Mouse (Mus musculus) left cerebral cortex, adult 2 months (tissue): ENCODE measurements around the gene Med8. TPM values are rescaled to one million over a fixed set of nuclear protein-coding genes. Genes with fewer than 3 reads are reported as not detected.

Source experiments
- DNase-seq, 2 experiments: peaks; one replicate each; pipeline ENCODE4 v3.0.0; 2021 to 2022; ENCODE audit warnings: low spot score in 2 of 2, mixed read lengths in 1 of 2; ENCODE audit errors: extremely low spot score in 1 of 2
- H3K27ac ChIP-seq: fragments of 200-600 bp; 2 replicates; pipeline ENCODE4 v1.8.1; 2022
- H3K4me3 ChIP-seq: fragments of 200-600 bp; 2 replicates; pipeline ENCODE4 v1.8.1; 2022
- CTCF ChIP-seq: fragments of 200-600 bp; IDR thresholded peaks from 2 replicates; pipeline ENCODE4 v1.8.1; 2022; ENCODE audit warnings: antibody characterized with exemption, mild to moderate bottlenecking, moderate library complexity
- intact Hi-C: fragments of 180-260 bp; cut with DNase I; formaldehyde crosslinking; loops from one replicate; pipeline ENCODE4 v1.15.1; 2025
- long read RNA-seq, 2 experiments: library from polyadenylated mRNA; stranded (forward); transcript quantifications; one replicate each; pipeline ENCODE4 v2.0.0; 2021; ENCODE audit warnings: borderline mapping rate in 2 of 2
- total RNA-seq, 2 experiments: library from RNA; stranded (reverse); gene quantifications; 2 replicates each; pipeline ENCODE4 v1.2.3; 2021

Med8 gene
- total RNA-seq, result 10 to 100 TPM; 54.2 to 63.5 TPM
- long read RNA-seq, experiment 1, transcript Med8-201 (7 exons, 1,145 nt), result major isoform, 12 of 37 reads
- long read RNA-seq, experiment 1, partial matches to known transcripts, result 13 of 37 reads
- long read RNA-seq, experiment 1, other reads (novel, unspliced or antisense), result 9 of 37 reads
- long read RNA-seq, experiment 2, transcript Med8-201 (7 exons, 1,145 nt), result major isoform, 10 of 26 reads
- long read RNA-seq, experiment 2, partial matches to known transcripts, result 9 of 26 reads
- long read RNA-seq, experiment 2, other reads (novel, unspliced or antisense), result 6 of 26 reads

GRCm38 (mm10) chr4:118409142-118409900, at the start of gene Med8, which contains the start of gene Szt2:
Gene Med8, plus strand, starts transcription at chr4:118409337.
Gene Szt2, minus strand, starts transcription at chr4:118409273.
- intact Hi-C loops, result loop anchor here (1.0 to 5.0 kb wide), 2 partner anchors 157 to 213 kb away; partner anchors contain the start of genes Cfap57 and Ebna1bp2
- Histone ChIP-seq H3K27ac (peak within 1 kb of the TSS; percentile 85), H3K4me3 (peak within 1 kb of the TSS; percentile 71)
- peak; percentile 88 for DNase-seq
- TF ChIP-seq CTCF, result no peak

- peak overlapping the region; percentile 93 for H3K27ac ChIP-seq
- intact Hi-C loops, result no loop called here
- H3K4me3 ChIP-seq, result peak overlapping the region; percentile 74
- peak; percentile 55 for DNase-seq
- no peak for TF ChIP-seq CTCF
Observed at GRCm38 (mm10) chr4:118359896-118360720, 49.0 kb upstream of the Med8 start.

GRCm38 (mm10) chr4:118361451-118361850, 47.7 kb upstream of the Med8 start:
- Histone ChIP-seq H3K27ac (no peak overlapping the region), H3K4me3 (no peak overlapping the region)
- no peak for DNase-seq
- TF ChIP-seq CTCF, result no peak
- intact Hi-C loops, result no loop called here

GRCm38 (mm10) chr4:118362879-118363278, 46.3 kb upstream of the Med8 start:
- intact Hi-C loops, result no loop called here
- no peak for TF ChIP-seq CTCF
- no peak overlapping the region for H3K27ac ChIP-seq
- no peak overlapping the region for H3K4me3 ChIP-seq
- DNase-seq, result no peak

GRCm38 (mm10) chr4:118363985-118364384, 45.2 kb upstream of the Med8 start:
- no peak for TF ChIP-seq CTCF
- intact Hi-C loops, result no loop called here
- no peak for DNase-seq

GRCm38 (mm10) chr4:118364641-118365040, 44.5 kb upstream of the Med8 start:
- no peak for DNase-seq
- intact Hi-C loops, result no loop called here
- no peak overlapping the region for H3K4me3 ChIP-seq
- no peak overlapping the region for H3K27ac ChIP-seq
- TF ChIP-seq CTCF, result no peak

More at GRCm38 (mm10) chr4:118363985-118364384, 45.2 kb upstream of the Med8 start:
- Histone ChIP-seq H3K27ac (no peak overlapping the region), H3K4me3 (no peak overlapping the region)

GRCm38 (mm10) chr4:118365991-118366390, 43.1 kb upstream of the Med8 start:
- intact Hi-C loops, result no loop called here
- Histone ChIP-seq H3K27ac (no peak overlapping the region), H3K4me3 (no peak overlapping the region)
- TF ChIP-seq CTCF, result no peak
- no peak for DNase-seq

- no peak for DNase-seq
- TF ChIP-seq CTCF, result no peak
- intact Hi-C loops, result no loop called here
- no peak overlapping the region for H3K27ac ChIP-seq
- no peak overlapping the region for H3K4me3 ChIP-seq
Observed at GRCm38 (mm10) chr4:118367551-118367950, 41.6 kb upstream of the Med8 start.

- H3K27ac ChIP-seq, result no peak overlapping the region
- no peak for TF ChIP-seq CTCF
- H3K4me3 ChIP-seq, result no peak overlapping the region
- intact Hi-C loops, result no loop called here
- no peak for DNase-seq
Observed at GRCm38 (mm10) chr4:118368616-118369015, 40.5 kb upstream of the Med8 start.

GRCm38 (mm10) chr4:118371822-118372221, 37.3 kb upstream of the Med8 start:
- no peak overlapping the region for H3K27ac ChIP-seq
- no peak for TF ChIP-seq CTCF
- DNase-seq, result no peak
- intact Hi-C loops, result no loop called here
- H3K4me3 ChIP-seq, result no peak overlapping the region

GRCm38 (mm10) chr4:118375999-118376398, 33.1 kb upstream of the Med8 start:
- no peak for DNase-seq
- no peak overlapping the region for H3K27ac ChIP-seq
- intact Hi-C loops, result no loop called here
- no peak for TF ChIP-seq CTCF
- H3K4me3 ChIP-seq, result no peak overlapping the region

GRCm38 (mm10) chr4:118383271-118383670, 25.9 kb upstream of the Med8 start:
- DNase-seq, result no peak
- Histone ChIP-seq H3K27ac (no peak overlapping the region), H3K4me3 (no peak overlapping the region)
- intact Hi-C loops, result no loop called here
- no peak for TF ChIP-seq CTCF
